Mouse (Mus musculus) monocyte, adult 2 months (primary cell): ENCODE measurements around the gene Eps15l1.

Experiments used
- DNase-seq, 2 experiments: peaks; one replicate each; pipeline ENCODE4 v3.0.0; 2022; ENCODE audit warnings: low spot score in 2 of 2, low read depth in 1 of 2

Eps15l1 gene

GRCm38 (mm10) chr8:72421362-72422335 lies at the start of gene Eps15l1:
Gene Eps15l1 (minus strand): TSS chr8:72421460.
- DNase-seq: peak; percentile 98 to 99

DNA sequence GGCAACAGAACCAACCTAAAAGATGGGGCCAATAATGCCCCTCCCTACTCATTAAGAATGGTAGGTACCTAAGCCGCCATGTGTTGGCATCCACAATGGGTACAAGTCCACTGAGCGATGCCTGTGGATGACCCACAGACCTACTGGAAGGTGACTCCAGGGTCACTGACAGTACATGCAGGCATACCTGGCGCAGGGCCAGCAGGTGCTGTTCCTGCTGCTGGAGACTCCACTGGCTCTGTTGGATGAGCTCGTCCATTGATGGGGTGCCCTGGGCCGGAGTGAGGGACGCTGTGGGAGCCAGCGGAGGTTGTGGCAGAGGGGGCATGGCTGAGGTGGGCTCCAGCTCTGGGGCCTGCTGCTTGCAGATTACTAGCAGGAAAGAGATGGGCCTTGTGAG lies 49.4 kb upstream of the Eps15l1 start:
- no peak for DNase-seq

DNA sequence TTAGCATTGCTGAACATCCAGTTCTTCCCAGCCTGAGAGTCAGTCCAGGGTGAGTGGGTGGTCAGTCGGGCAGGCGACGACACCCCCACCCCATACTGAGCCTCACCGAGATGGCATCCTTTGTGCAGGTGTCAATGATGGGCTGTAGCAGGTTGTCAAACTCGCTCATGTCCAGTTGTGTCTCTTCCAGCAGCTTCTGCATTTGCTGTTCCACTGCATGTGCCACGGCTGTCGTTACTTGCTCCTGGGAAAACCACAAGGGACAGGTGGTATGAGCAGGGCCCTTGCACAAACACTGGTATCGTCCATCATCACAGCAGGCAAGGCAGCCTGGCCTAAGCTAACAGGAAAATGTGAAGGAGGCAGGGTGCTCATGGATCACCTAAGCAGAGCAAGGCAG lies 48.7 kb upstream of the Eps15l1 start:
- DNase-seq: no peak

DNA sequence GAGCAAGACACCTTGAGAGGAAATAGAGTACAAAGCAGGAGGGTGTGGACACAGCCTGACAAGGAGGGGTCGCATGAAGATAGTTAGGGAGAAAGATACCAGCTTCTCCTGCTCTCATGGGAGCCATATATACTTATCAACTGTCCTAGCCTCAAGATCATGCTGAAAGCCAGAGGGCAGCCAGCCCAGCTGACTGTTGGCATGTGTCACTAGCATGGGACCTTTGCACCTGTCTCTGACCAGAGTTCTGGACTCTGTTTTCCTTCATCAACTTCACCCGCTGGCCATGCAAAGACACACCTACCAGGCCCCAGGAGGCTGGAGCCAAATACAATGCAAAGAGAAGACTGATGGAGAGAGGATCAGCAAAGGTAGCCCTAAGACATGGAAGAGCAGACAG lies 48.0 kb upstream of the Eps15l1 start:
- no peak for DNase-seq

- DNase-seq: no peak
These were observed 43.0 kb upstream of the Eps15l1 start for GRCm38 (mm10) chr8:72464211-72464610.

DNA sequence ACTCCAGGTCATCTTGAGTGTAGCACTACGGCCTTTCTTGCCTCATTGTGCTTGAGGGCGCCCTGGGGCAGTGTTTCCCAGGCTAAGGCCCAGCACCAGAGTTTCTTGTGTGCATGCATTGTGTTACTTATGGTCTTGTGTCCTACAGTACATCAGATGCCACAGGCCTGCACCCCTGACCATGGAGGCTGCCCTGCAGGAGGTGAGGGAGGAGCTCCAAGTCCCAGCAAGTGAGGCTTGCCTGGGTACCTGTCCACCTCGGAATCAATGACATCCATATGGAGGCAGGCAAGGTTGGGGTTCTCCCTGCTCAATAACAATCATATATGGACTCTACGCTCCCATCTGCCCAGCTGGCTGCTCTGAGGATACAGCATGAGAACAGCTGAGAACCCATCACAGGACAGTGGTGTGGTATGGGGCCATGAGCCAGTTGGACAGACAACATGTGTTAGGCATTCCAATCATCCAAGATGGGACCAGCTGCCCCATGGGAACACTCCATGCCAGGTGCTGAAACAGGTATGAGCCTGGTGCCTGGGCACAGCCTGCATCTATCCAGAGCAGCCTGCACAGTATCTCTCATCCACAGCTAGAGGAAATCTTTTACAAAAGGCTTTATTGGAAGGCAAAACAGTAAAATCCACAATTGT lies 38.7 kb upstream of the Eps15l1 start:
- no peak for DNase-seq

DNA sequence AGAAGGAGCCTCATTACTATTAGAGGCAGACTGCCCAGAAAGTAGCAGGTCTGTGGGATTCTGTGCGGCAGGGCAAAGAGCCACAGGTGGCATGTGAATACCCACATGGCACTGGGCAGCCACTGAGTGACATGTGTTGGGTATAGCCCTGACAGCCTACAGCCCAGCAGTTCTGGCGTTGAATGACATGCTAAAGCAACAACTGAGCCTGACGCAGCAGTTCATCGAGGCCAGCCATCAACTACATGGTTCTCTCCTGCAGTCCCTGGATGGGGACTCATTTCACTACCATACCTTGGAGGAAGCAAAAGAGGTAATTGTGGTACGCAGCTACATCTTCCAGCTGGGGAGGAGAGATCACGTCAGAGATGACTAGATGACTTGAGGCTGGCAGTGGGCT lies 37.2 kb upstream of the Eps15l1 start:
- no peak for DNase-seq

DNA sequence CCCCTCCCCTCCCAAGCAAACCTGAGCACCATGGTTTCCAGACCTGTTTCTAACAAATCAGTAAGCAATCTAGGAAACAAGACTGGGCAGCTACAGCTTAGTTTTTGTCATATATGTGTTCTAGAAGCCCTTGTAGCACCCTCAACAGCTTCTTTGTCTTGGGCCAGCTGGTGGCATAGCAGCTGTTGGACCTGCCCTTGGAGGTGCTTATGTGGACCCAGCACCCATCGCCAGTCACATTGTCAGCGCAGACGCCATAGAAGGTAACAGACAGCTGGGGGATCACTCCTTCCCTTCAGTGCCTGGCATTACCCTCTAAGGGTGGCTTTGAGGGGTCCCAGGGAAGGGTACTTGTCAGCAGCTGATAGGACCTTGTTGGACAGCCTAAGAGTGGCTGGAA lies 36.5 kb upstream of the Eps15l1 start:
- DNase-seq: no peak

DNA sequence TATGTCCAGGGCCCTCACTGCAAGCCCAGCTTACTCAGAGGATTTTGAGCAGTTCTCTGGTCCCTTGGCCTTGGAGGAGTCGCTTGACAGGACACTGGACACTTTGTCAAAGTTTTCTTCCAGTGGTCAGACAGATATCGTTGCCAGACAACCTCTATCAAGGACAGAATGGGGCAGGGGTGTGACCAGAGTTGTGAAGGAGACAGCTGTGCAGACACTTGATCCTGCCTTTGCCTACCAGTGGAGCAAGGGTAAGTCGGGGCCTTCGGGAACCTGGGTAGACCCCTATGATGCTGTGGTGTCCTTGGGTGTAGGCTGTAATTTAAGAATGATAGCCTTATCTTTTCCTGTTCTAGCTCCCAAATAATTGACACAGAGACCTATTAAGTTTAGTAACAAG lies 34.1 kb upstream of the Eps15l1 start:
- no peak for DNase-seq

DNA sequence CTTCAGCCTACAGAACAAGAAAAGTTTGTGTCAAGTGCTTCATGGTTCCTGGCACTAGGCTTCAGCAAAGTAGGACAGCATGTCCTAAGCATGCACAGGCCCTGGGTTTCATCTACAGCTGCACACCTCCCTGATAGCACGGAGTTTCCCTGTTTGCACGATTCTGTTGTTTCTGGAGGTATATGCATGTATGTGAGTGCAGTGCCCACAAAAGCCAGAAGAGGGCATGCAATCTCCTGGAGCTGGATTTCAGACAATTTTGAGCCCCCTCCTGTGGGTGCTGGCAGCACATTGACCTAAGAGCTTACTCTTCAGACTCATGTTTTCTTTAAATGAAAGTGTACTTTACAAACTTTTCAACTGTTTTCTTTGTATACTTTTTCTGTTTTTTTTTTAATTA lies 32.6 kb upstream of the Eps15l1 start:
- no peak for DNase-seq

DNA sequence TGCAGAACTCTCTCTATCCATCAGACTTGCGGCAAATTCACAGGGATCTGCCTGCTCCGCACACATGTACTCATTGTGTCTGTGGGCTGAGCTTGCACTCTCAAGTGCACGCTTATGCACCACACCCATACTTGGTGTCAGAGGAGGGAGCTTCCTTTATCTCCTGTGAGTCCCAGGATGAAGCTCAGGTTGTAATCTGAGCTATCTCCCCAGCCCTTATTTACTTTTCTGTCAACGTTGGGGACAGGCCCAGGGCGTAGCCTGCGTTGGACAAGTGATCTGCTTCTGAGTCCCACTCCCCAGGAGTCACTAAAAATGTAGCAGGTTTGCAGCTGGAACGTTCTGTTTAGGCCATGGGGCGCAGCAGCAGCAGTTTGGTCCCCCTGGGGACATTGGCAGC lies 30.3 kb upstream of the Eps15l1 start:
- DNase-seq: no peak

DNA sequence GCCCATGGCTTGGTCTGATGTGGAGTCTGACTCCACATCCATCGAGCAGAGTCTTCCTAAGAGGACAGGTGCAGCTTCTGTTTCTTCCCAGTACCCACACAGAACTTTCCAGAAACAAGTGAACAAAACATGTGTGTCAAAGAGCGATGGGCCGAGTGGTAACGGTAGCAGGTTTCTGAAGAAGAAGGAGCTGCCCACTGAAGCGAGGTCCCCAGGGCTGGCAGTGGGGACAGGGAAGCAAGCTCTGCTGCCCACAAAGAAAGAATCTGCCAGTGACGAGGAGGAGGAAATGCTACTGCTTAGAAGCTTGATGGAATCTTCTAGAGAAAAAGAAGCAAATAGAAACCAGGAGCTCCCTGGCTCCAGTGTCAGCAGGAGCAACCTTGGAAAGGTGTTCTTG lies 23.8 kb upstream of the Eps15l1 start:
- DNase-seq: no peak

DNA sequence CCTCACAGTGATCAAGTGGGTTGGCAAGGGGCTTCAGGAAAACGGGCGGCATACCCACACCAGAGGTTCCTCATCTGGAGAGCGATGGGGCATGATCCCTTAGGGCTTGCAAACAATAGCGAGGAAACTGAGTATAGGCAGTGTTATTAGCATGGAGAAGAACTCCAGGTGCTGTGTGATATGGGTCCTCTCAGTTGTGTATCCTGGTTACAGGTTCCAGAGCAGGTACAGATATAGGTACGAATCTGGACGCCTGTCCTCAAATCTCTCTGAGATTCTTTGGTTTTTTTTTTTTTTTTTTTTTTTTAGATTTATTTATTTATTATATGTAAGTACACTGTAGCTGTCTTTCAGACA lies 22.7 kb upstream of the Eps15l1 start:
- DNase-seq: no peak

GRCm38 (mm10) chr8:72443338-72443993 lies 22.2 kb upstream of the Eps15l1 start, which contains the start of the genes Calr3 and 1700030K09Rik:
Gene Calr3 (minus strand): TSS chr8:72443870.
Gene 1700030K09Rik (plus strand): TSS chr8:72443880.
- peak; percentile 92 to 93 for DNase-seq

- DNase-seq: no peak
These were observed 17.2 kb upstream of the Eps15l1 start for GRCm38 (mm10) chr8:72438248-72439015.

- DNase-seq: no peak
These were observed 13.7 kb upstream of the Eps15l1 start for GRCm38 (mm10) chr8:72434952-72435351.

DNA sequence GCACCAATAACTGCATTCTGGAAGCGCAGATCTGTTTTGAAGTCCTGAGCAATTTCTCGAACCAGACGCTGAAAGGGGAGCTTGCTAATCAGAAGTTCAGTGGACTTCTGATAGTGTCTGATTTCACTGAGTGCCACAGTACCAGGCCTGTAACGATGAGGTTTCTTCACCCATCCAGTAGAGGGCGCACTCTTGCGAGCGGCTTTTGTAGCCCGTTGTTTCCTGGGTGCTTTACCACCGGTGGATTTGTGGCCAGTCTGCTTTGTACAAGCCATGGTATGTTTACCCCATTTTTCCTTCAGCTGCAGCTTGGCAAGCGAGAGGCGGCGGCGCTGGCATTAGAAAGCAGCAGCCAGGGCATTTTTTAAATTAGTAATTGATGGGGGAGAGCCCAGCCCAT lies 8.4 kb upstream of the Eps15l1 start:
- DNase-seq: peak in 1 of 2 experiments; percentile 28

DNA sequence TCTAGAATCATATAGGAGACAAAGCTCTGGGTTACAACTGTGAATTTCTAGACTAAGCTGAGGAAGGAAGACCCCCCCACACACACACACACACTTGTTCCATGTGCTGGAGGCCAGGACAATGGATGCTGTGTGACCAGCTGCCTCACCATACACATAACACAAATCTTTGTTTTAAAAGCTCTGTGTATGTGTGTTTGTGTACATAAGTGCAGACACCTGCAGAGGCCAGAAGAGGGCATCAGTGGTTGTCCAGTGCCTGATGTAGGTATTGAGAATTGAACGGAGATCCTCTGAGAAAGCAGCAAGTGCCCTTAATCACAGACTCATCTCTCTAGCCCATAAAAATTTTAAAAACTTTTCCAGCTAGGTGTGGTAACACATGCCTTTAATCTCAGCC lies 1.7 kb upstream of the Eps15l1 start:
- DNase-seq: no peak

DNA sequence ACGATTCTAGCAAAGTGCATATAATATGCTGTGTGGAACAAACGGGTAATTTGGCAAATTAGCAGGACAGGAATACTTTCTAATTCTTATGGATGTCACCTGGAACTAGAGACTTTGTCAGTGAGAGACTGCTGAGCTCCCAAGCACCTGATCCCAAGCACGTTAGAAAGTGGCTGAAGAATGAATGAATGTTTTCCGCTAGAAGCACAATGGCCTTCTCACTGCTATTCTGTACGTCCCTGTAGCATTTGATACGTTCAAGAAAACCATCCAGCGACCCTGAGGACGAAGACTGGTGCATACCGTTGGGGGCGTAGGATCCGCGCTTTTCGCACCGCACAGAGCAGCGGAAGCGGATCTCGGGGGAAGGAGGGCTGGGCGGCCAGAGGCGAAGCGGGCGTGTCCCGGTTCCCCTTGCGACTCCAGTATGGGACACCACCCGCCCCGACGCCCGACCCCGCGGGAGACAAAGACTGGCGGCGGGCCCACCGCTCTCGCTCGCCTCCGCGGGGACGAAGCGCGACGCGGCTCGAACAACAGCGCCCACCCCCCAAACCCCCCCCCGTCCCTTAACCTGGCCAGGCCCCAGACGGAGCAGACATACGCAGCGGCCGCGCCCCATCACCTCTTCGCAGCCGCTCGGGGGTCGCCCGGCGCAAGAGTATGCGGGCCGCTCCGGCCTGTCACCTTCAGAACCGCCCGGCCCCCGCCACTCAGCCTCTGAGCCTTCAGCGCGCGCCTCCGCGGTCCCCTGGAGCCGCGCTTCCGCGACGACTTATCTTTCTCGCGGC lies 494 bp downstream of the Eps15l1 start:
- peak in 1 of 2 experiments; percentile 25 for DNase-seq

DNA sequence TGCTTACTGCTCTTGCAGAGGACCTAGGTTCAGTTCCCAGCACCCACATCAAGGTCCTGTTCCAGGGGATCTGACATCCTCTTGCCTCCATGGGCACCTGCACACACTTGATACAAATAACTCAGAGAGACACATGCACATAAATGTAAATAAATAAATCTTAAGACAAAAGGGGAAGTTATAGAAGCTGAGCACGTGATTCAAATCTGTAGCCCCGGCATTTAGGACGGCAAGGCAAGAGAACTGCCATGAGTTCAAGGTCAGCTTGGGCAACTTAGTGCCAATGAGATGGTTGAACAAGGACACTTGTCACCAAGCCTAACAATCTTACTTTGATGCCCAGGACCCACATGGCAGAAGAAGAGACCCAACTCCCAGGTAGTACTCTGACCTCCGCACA lies 3.2 kb downstream of the Eps15l1 start:
- no peak for DNase-seq
